Comparison of ENCODE assay signal across 10 mouse cellular contexts in genomic region chr2:179537800-179538450, GRCm38 (mm10).
DNase-seq lines count a peak whose midpoint lies in the region; ATAC-seq and TF ChIP-seq lines count a peak whose summit lies in the region.
"Had no signal": no experiment of that assay in that cellular context is flagged by ENCODE, and none has a peak within 500 bp of the region (broad histone marks: within the 10 kb centered on the region; RNA-seq: fewer than 3 reads in every experiment).

No protein-coding gene starts in this region.

- WGBS in limb, embryonic 11.5 days = 37% methylated on average over 3 of the region's 3 CpGs
- 51% methylated on average over 3 of the region's 3 CpGs for WGBS in liver, postnatal 0 days (ENCODE audit: insufficient replicate concordance)

- TF ChIP-seq CTCF in liver, postnatal 0 days (IDR thresholded peaks at IDR 0.05; ENCODE audit: low read depth) = no peak

- H3K27ac ChIP-seq in limb, embryonic 11.5 days (replicated peaks; ENCODE audit: low read depth, low read length) = no peak overlapping the region
- no peak overlapping the region for H3K27ac ChIP-seq in liver, postnatal 0 days (ENCODE audit: low read depth)

- H3K4me2 ChIP-seq in limb, embryonic 11.5 days (ENCODE audit: low read depth, severe bottlenecking) = peak overlapping the region; percentile 20; the same call in 1 of the 2 replicates
- no peak overlapping the region for H3K4me2 ChIP-seq in liver, postnatal 0 days (ENCODE audit: low read depth, low read length)
- H3K4me2 ChIP-seq: liver, embryonic 11.5 days had no signal

- no peak for DNase-seq in cerebellum, adult 9-11 months
- peak; percentile 46 for DNase-seq in left cerebral cortex, postnatal 4 days
- no peak for DNase-seq in left cerebral cortex, postnatal 10 days (ENCODE audit: extremely low spot score in 1 of 2, low spot score in 2 of 2)
- no peak for DNase-seq in limb, embryonic 11.5 days (ENCODE audit: low spot score)
- no peak for DNase-seq in MN1 (ENCODE audit: low spot score)
- no peak for DNase-seq in liver
- DNase-seq in liver, postnatal 0 days = no peak
- DNase-seq: heart, adult 18-20 months had no signal

- H3K4me1 ChIP-seq in limb, embryonic 11.5 days (ENCODE audit: control insufficient read depth, insufficient read depth, low read length) = peaks cover 23% of the 10 kb centered on the region
- no peaks in the 10 kb centered on the region for H3K4me1 ChIP-seq in liver, postnatal 0 days (ENCODE audit: insufficient read depth)

- H3K27me3 ChIP-seq in limb, embryonic 11.5 days (ENCODE audit: control insufficient read depth, insufficient read depth, low read length) = no peaks in the 10 kb centered on the region
- H3K27me3 ChIP-seq in liver, postnatal 0 days (ENCODE audit: insufficient read depth, low read length) = no peaks in the 10 kb centered on the region

- 0 out of 2 replicates have a peak, but pooled peaks have one; percentile 1 for ATAC-seq in cerebellum, adult (ENCODE audit: insufficient number of reproducible peaks, low FRiP score, low TSS enrichment)
- ATAC-seq in limb, embryonic 11.5 days (ENCODE audit: insufficient number of reproducible peaks, low FRiP score, low TSS enrichment, low read depth) = no peak
- ATAC-seq in liver, postnatal 0 days = no peak

- H3K4me3 ChIP-seq in limb, embryonic 11.5 days (ENCODE audit: low read depth, low read length) = no peak overlapping the region
- H3K4me3 ChIP-seq in liver, postnatal 0 days (ENCODE audit: low read depth, low read length) = no peak overlapping the region

- TF ChIP-seq EP300 in liver, postnatal 0 days (IDR thresholded peaks at IDR 0.05; ENCODE audit: low read depth) = no peak

- H3K9ac ChIP-seq in limb, embryonic 11.5 days (ENCODE audit: low read length) = no peak overlapping the region
- H3K9ac ChIP-seq in liver, postnatal 0 days (replicated peaks) = no peak overlapping the region

- no peaks in the 10 kb centered on the region for H3K9me3 ChIP-seq in limb, embryonic 11.5 days (ENCODE audit: control insufficient read depth, low read length)
- no peaks in the 10 kb centered on the region for H3K9me3 ChIP-seq in liver, postnatal 0 days (ENCODE audit: low read length)

- H3K36me3 ChIP-seq in limb, embryonic 11.5 days (ENCODE audit: control insufficient read depth, insufficient read depth, low read length) = no peaks in the 10 kb centered on the region
- H3K36me3 ChIP-seq in liver, postnatal 0 days (replicated peaks; ENCODE audit: insufficient read depth, low read length) = no peaks in the 10 kb centered on the region

- intact Hi-C loops in left cerebral cortex, postnatal 4 days (cut with DNase I) = no loop called here
- intact Hi-C loops in left cerebral cortex, postnatal 10 days (cut with DNase I) = loop anchor here (5.0 kb wide), 1 partner anchor 96 kb away; the partner anchor contains the start of gene Cdh4
